Mouse (Mus musculus): ENCODE data around the gene Tshz2. TPM values are rescaled to one million over a fixed set of nuclear protein-coding genes. Genes with fewer than 3 reads are reported as not detected.
A peak's percentile ranks its signal among the peaks of the same experiment; 100 is the strongest.

Gene Tshz2
- polyA plus RNA-seq, 1 experiment = 16.1 TPM

- peak; percentile 57 to 81 for DNase-seq
- H3K4me3 ChIP-seq (replicated peaks; ENCODE audit: insufficient read depth, low read depth, low read length) = no peak overlapping the region
- no peaks in the 10 kb centered on the region for H3K4me1 ChIP-seq (ENCODE audit: control insufficient read depth, insufficient read depth, low read length)
- 3% methylated on average over 12 of the region's 12 CpGs for WGBS
- TF ChIP-seq POLR2A (IDR thresholded peaks at IDR 0.05; ENCODE audit: borderline replicate concordance, insufficient read depth, low read length) = no peak
- peak; percentile 96 for TF ChIP-seq CTCF (IDR thresholded peaks at IDR 0.05; ENCODE audit: borderline replicate concordance, insufficient read depth, low read depth, low read length)
- H3K27me3 ChIP-seq (ENCODE audit: control insufficient read depth, insufficient read depth, low read length) = no peaks in the 10 kb centered on the region
- no peak overlapping the region for H3K27ac ChIP-seq (ENCODE audit: insufficient read depth, low read length)
Observed at GRCm38 (mm10) chr2:170101132-170101531, 468.3 kb downstream of the Tshz2 start.

GRCm38 (mm10) chr2:170101932-170102331 is 469.1 kb downstream of the Tshz2 start:
- H3K27ac ChIP-seq (ENCODE audit: insufficient read depth, low read length) = no peak overlapping the region
- no peak for TF ChIP-seq CTCF (IDR thresholded peaks at IDR 0.05; ENCODE audit: borderline replicate concordance, insufficient read depth, low read depth, low read length)
- TF ChIP-seq POLR2A (IDR thresholded peaks at IDR 0.05; ENCODE audit: borderline replicate concordance, insufficient read depth, low read length) = no peak
- no peak for DNase-seq
- no peak overlapping the region for H3K4me3 ChIP-seq (replicated peaks; ENCODE audit: insufficient read depth, low read depth, low read length)
- no peaks in the 10 kb centered on the region for H3K4me1 ChIP-seq (ENCODE audit: control insufficient read depth, insufficient read depth, low read length)
- WGBS = 63% methylated on average over 7 of the region's 7 CpGs
- no peaks in the 10 kb centered on the region for H3K27me3 ChIP-seq (ENCODE audit: control insufficient read depth, insufficient read depth, low read length)

- Histone ChIP-seq H3K4me3 (replicated peaks; ENCODE audit: insufficient read depth, low read depth, low read length) (no peak overlapping the region), H3K27ac (ENCODE audit: insufficient read depth, low read length) (no peak overlapping the region), H3K4me1 (ENCODE audit: control insufficient read depth, insufficient read depth, low read length) (no peaks in the 10 kb centered on the region), H3K27me3 (ENCODE audit: control insufficient read depth, insufficient read depth, low read length) (no peaks in the 10 kb centered on the region)
- DNase-seq = no peak
- no peak for TF ChIP-seq CTCF (IDR thresholded peaks at IDR 0.05; ENCODE audit: borderline replicate concordance, insufficient read depth, low read depth, low read length)
- no peak for TF ChIP-seq POLR2A (IDR thresholded peaks at IDR 0.05; ENCODE audit: borderline replicate concordance, insufficient read depth, low read length)
- WGBS = 83% methylated on average over 5 of the region's 5 CpGs
Observed at GRCm38 (mm10) chr2:170103341-170103740, 470.5 kb downstream of the Tshz2 start.

GRCm38 (mm10) chr2:170103852-170104251 is 471.0 kb downstream of the Tshz2 start:
- peak; percentile 57; the same call in 1 of the 2 replicates for TF ChIP-seq CTCF (IDR thresholded peaks at IDR 0.05; ENCODE audit: borderline replicate concordance, insufficient read depth, low read depth, low read length)
- no peak for TF ChIP-seq POLR2A (IDR thresholded peaks at IDR 0.05; ENCODE audit: borderline replicate concordance, insufficient read depth, low read length)
- H3K4me3 ChIP-seq (replicated peaks; ENCODE audit: insufficient read depth, low read depth, low read length) = no peak overlapping the region
- H3K27ac ChIP-seq (ENCODE audit: insufficient read depth, low read length) = no peak overlapping the region
- no peaks in the 10 kb centered on the region for H3K4me1 ChIP-seq (ENCODE audit: control insufficient read depth, insufficient read depth, low read length)
- 34% methylated on average over 9 of the region's 9 CpGs for WGBS
- no peaks in the 10 kb centered on the region for H3K27me3 ChIP-seq (ENCODE audit: control insufficient read depth, insufficient read depth, low read length)
- DNase-seq = peak; percentile 14 to 32

- no peak overlapping the region for H3K4me3 ChIP-seq (replicated peaks; ENCODE audit: insufficient read depth, low read depth, low read length)
- TF ChIP-seq CTCF (IDR thresholded peaks at IDR 0.05; ENCODE audit: borderline replicate concordance, insufficient read depth, low read depth, low read length) (no peak), POLR2A (IDR thresholded peaks at IDR 0.05; ENCODE audit: borderline replicate concordance, insufficient read depth, low read length) (no peak)
- 88% methylated on average over 6 of the region's 6 CpGs for WGBS
- no peak for DNase-seq
- no peaks in the 10 kb centered on the region for H3K27me3 ChIP-seq (ENCODE audit: control insufficient read depth, insufficient read depth, low read length)
- H3K4me1 ChIP-seq (ENCODE audit: control insufficient read depth, insufficient read depth, low read length) = no peaks in the 10 kb centered on the region
- H3K27ac ChIP-seq (ENCODE audit: insufficient read depth, low read length) = no peak overlapping the region
Observed at GRCm38 (mm10) chr2:170104396-170104795, 471.6 kb downstream of the Tshz2 start.

GRCm38 (mm10) chr2:170106000-170106399 is 473.2 kb downstream of the Tshz2 start:
- Histone ChIP-seq H3K27ac (ENCODE audit: insufficient read depth, low read length) (no peak overlapping the region), H3K27me3 (ENCODE audit: control insufficient read depth, insufficient read depth, low read length) (no peaks in the 10 kb centered on the region), H3K4me3 (replicated peaks; ENCODE audit: insufficient read depth, low read depth, low read length) (no peak overlapping the region), H3K4me1 (ENCODE audit: control insufficient read depth, insufficient read depth, low read length) (no peaks in the 10 kb centered on the region)
- WGBS = 76% methylated on average over 9 of the region's 9 CpGs
- TF ChIP-seq POLR2A (IDR thresholded peaks at IDR 0.05; ENCODE audit: borderline replicate concordance, insufficient read depth, low read length) (no peak), CTCF (IDR thresholded peaks at IDR 0.05; ENCODE audit: borderline replicate concordance, insufficient read depth, low read depth, low read length) (no peak)
- no peak for DNase-seq

GRCm38 (mm10) chr2:170107791-170108190 is 475.0 kb downstream of the Tshz2 start:
- Histone ChIP-seq H3K4me3 (replicated peaks; ENCODE audit: insufficient read depth, low read depth, low read length) (no peak overlapping the region), H3K4me1 (ENCODE audit: control insufficient read depth, insufficient read depth, low read length) (no peaks in the 10 kb centered on the region), H3K27ac (ENCODE audit: insufficient read depth, low read length) (no peak overlapping the region), H3K27me3 (ENCODE audit: control insufficient read depth, insufficient read depth, low read length) (no peaks in the 10 kb centered on the region)
- TF ChIP-seq CTCF (IDR thresholded peaks at IDR 0.05; ENCODE audit: borderline replicate concordance, insufficient read depth, low read depth, low read length) = no peak
- TF ChIP-seq POLR2A (IDR thresholded peaks at IDR 0.05; ENCODE audit: borderline replicate concordance, insufficient read depth, low read length) = no peak
- WGBS = 71% methylated on average over 3 of the region's 3 CpGs
- DNase-seq = no peak

- Histone ChIP-seq H3K4me3 (replicated peaks; ENCODE audit: insufficient read depth, low read depth, low read length) (no peak overlapping the region), H3K27me3 (ENCODE audit: control insufficient read depth, insufficient read depth, low read length) (no peaks in the 10 kb centered on the region), H3K4me1 (ENCODE audit: control insufficient read depth, insufficient read depth, low read length) (no peaks in the 10 kb centered on the region), H3K27ac (ENCODE audit: insufficient read depth, low read length) (no peak overlapping the region)
- WGBS = 29% methylated on average over 5 of the region's 5 CpGs
- no peak for DNase-seq
- no peak for TF ChIP-seq POLR2A (IDR thresholded peaks at IDR 0.05; ENCODE audit: borderline replicate concordance, insufficient read depth, low read length)
- no peak for TF ChIP-seq CTCF (IDR thresholded peaks at IDR 0.05; ENCODE audit: borderline replicate concordance, insufficient read depth, low read depth, low read length)
Observed at GRCm38 (mm10) chr2:170109528-170109927, 476.7 kb downstream of the Tshz2 start.
